Mouse (Mus musculus) ES-E14 (cell line): ENCODE results near the gene Simc1.

ENCODE experiments used
- CHD2 ChIP-seq: IDR thresholded peaks from 2 replicates; pipeline ENCODE4 v1.6.1; 2014; ENCODE audit warnings: mild to moderate bottlenecking, low read depth, low read length, inconsistent platforms
- HCFC1 ChIP-seq: IDR thresholded peaks from 2 replicates; pipeline ENCODE4 v1.6.1; 2012; ENCODE audit warnings: low read length, inconsistent platforms, borderline replicate concordance; ENCODE audit not compliant: insufficient read depth
- MAFK ChIP-seq: IDR thresholded peaks from 2 replicates; pipeline ENCODE4 v1.6.1; 2014; ENCODE audit warnings: mild to moderate bottlenecking, low read depth, low read length, inconsistent platforms; ENCODE audit not compliant: insufficient read depth
- ZC3H11A ChIP-seq: IDR thresholded peaks from 2 replicates; pipeline ENCODE4 v1.6.1; 2012; ENCODE audit warnings: low read depth, mild to moderate bottlenecking, inconsistent platforms, low read length, borderline replicate concordance
- ZNF384 ChIP-seq: IDR thresholded peaks from 2 replicates; pipeline ENCODE4 v1.6.1; 2012; ENCODE audit warnings: low read depth, low read length, inconsistent platforms

DNA sequence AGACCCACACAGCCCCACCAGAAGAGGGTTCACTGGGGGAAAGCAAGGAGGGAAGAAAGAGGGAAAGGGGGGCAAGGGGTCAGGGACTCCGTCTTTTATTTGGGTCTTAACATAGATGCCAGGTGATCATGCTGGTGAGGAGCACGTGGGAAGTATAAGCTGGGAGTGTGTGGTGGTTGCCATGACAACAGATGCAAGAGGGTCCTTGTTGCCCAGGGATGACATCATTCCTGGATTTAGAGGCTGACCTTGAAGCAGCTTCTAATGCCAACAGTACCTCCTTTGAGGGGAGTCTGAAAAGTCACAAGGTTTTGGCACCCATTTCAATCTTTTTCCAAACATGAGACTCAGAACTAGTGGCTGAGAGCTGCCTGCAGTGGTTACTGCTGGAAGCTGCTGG, 68.1 kb downstream of the Simc1 start:
- TF ChIP-seq ZNF384 = no peak
- no peak for TF ChIP-seq ZC3H11A
- TF ChIP-seq HCFC1 = no peak
- TF ChIP-seq MAFK = no peak
- TF ChIP-seq CHD2 = no peak
